Mouse (Mus musculus) limb, embryonic 12.5 days (tissue): Measurements from ENCODE around the gene Ube2d1. TPM values are rescaled to one million over a fixed set of nuclear protein-coding genes. Genes with fewer than 3 reads are reported as not detected.
A peak's percentile ranks its signal among the peaks of the same experiment; 100 is the strongest.

Experiments
- ATAC-seq: fragments of 200-750 bp; cut with Nextera tagmentation; 2 replicates; pipeline ENCODE4 v1.8.0; 2017; ENCODE audit warnings: low read depth, moderate TSS enrichment; ENCODE audit not compliant: insufficient number of reproducible peaks, insufficient read depth, low FRiP score, low TSS enrichment
- H3K27ac ChIP-seq: fragments of 300-500 bp; sonication (generic); 2 replicates; pipeline ENCODE4 v1.5.1; 2016; ENCODE audit warnings: mild to moderate bottlenecking, moderate library complexity
- H3K27me3 ChIP-seq: fragments of 300-500 bp; sonication (generic); 2 replicates; pipeline ENCODE4 v1.6.1; 2016; ENCODE audit warnings: mild to moderate bottlenecking, moderate library complexity
- H3K36me3 ChIP-seq: fragments of 300-500 bp; sonication (generic); 2 replicates; pipeline ENCODE4 v1.6.1; 2016; ENCODE audit warnings: mild to moderate bottlenecking, moderate library complexity
- H3K4me1 ChIP-seq: fragments of 300-500 bp; sonication (generic); replicated peaks from 2 replicates; pipeline ENCODE4 v1.6.1; 2016
- H3K4me2 ChIP-seq: fragments of 300-500 bp; sonication (generic); 2 replicates; pipeline ENCODE4 v1.6.1; 2016; ENCODE audit warnings: mild to moderate bottlenecking, moderate library complexity
- H3K4me3 ChIP-seq: fragments of 300-500 bp; sonication (generic); replicated peaks from 2 replicates; pipeline ENCODE4 v1.5.1; 2016; ENCODE audit warnings: mild to moderate bottlenecking
- H3K9ac ChIP-seq: fragments of 300-500 bp; sonication (generic); replicated peaks from 2 replicates; pipeline ENCODE4 v1.6.1; 2016; ENCODE audit warnings: mild to moderate bottlenecking, moderate library complexity
- H3K9me3 ChIP-seq: fragments of 300-500 bp; sonication (generic); 2 replicates; pipeline ENCODE4 v1.6.1; 2016; ENCODE audit warnings: mild to moderate bottlenecking, moderate library complexity
- WGBS: fragments of 180-500 bp; shearing (Covaris S2); methylation state at CpG from one replicate; pipeline ENCODE4 v1.1.7; 2016; 5-methylcytosine and 5-hydroxymethylcytosine counted together
- polyA plus RNA-seq: library from polyadenylated mRNA; unstranded; fragments of >200 nt; fragmentation: Nextera tagmentation; extraction: Ambion mirVana; gene quantifications from 2 replicates; pipeline ENCODE4 v1.2.1, GENCODE M21; 2016

Gene Ube2d1
- polyA plus RNA-seq, 1 experiment from 2014 or later = 68.9 TPM

- Histone ChIP-seq H3K27ac (no peak overlapping the region), H3K36me3 (peaks cover 30% of the 10 kb centered on the region), H3K4me1 (no peaks in the 10 kb centered on the region), H3K9me3 (no peaks in the 10 kb centered on the region), H3K4me3 (no peak overlapping the region), H3K27me3 (no peaks in the 10 kb centered on the region), H3K4me2 (no peak overlapping the region), H3K9ac (no peak overlapping the region)
- ATAC-seq = no peak
- WGBS = 79% methylated on average over 5 of the region's 5 CpGs
Measured at GRCm38 (mm10) chr10:71252421-71252820, 32.6 kb downstream of the Ube2d1 start.

- Histone ChIP-seq H3K9me3 (no peaks in the 10 kb centered on the region), H3K9ac (no peak overlapping the region), H3K4me3 (no peak overlapping the region), H3K27ac (no peak overlapping the region), H3K36me3 (peaks cover 25% of the 10 kb centered on the region), H3K4me2 (no peak overlapping the region), H3K4me1 (no peaks in the 10 kb centered on the region), H3K27me3 (no peaks in the 10 kb centered on the region)
- WGBS = 82% methylated on average over 5 of the region's 5 CpGs
- no peak for ATAC-seq
Measured at GRCm38 (mm10) chr10:71251846-71252245, 33.2 kb downstream of the Ube2d1 start.

GRCm38 (mm10) chr10:71251256-71251655 lies 33.8 kb downstream of the Ube2d1 start:
- 89% methylated on average over 5 of the region's 5 CpGs for WGBS

GRCm38 (mm10) chr10:71250472-71250871 lies 34.6 kb downstream of the Ube2d1 start:
- ATAC-seq = no peak
- Histone ChIP-seq H3K9me3 (no peaks in the 10 kb centered on the region), H3K4me1 (no peaks in the 10 kb centered on the region), H3K27ac (no peak overlapping the region), H3K36me3 (peaks cover 12% of the 10 kb centered on the region), H3K9ac (no peak overlapping the region), H3K4me3 (no peak overlapping the region), H3K27me3 (no peaks in the 10 kb centered on the region), H3K4me2 (no peak overlapping the region)
- WGBS = 86% methylated on average over 17 of the region's 17 CpGs

More at GRCm38 (mm10) chr10:71251256-71251655, 33.8 kb downstream of the Ube2d1 start:
- no peak overlapping the region for H3K27ac ChIP-seq
- H3K4me2 ChIP-seq = no peak overlapping the region
- H3K9me3 ChIP-seq = no peaks in the 10 kb centered on the region
- H3K36me3 ChIP-seq = peaks cover 19% of the 10 kb centered on the region
- H3K27me3 ChIP-seq = no peaks in the 10 kb centered on the region
- ATAC-seq = no peak
- H3K9ac ChIP-seq = no peak overlapping the region
- no peaks in the 10 kb centered on the region for H3K4me1 ChIP-seq
- H3K4me3 ChIP-seq = no peak overlapping the region

GRCm38 (mm10) chr10:71249086-71249880 lies 35.8 kb downstream of the Ube2d1 start:
- no peak overlapping the region for H3K27ac ChIP-seq

GRCm38 (mm10) chr10:71246956-71247355 lies 38.1 kb downstream of the Ube2d1 start:
- Histone ChIP-seq H3K27ac (no peak overlapping the region), H3K9me3 (no peaks in the 10 kb centered on the region), H3K4me2 (no peak overlapping the region), H3K4me1 (no peaks in the 10 kb centered on the region), H3K4me3 (no peak overlapping the region), H3K36me3 (no peaks in the 10 kb centered on the region), H3K9ac (no peak overlapping the region), H3K27me3 (no peaks in the 10 kb centered on the region)
- ATAC-seq = no peak
- WGBS = 40% methylated on average over 7 of the region's 7 CpGs

More at GRCm38 (mm10) chr10:71249086-71249880, 35.8 kb downstream of the Ube2d1 start:
- H3K4me2 ChIP-seq = no peak overlapping the region
- H3K4me3 ChIP-seq = no peak overlapping the region
- no peaks in the 10 kb centered on the region for H3K9me3 ChIP-seq
- H3K36me3 ChIP-seq = peaks cover 2% of the 10 kb centered on the region
- no peaks in the 10 kb centered on the region for H3K27me3 ChIP-seq
- H3K9ac ChIP-seq = no peak overlapping the region
- no peaks in the 10 kb centered on the region for H3K4me1 ChIP-seq
- ATAC-seq = no peak
- 86% methylated on average over 10 of the region's 10 CpGs for WGBS

- H3K27me3 ChIP-seq = no peaks in the 10 kb centered on the region
- WGBS = 70% methylated on average over 6 of the region's 6 CpGs
- H3K36me3 ChIP-seq = peaks cover 8% of the 10 kb centered on the region
- H3K9me3 ChIP-seq = no peaks in the 10 kb centered on the region
- H3K27ac ChIP-seq = no peak overlapping the region
- H3K4me1 ChIP-seq = peaks cover 12% of the 10 kb centered on the region
- no peak for ATAC-seq
- H3K4me3 ChIP-seq = no peak overlapping the region
- no peak overlapping the region for H3K4me2 ChIP-seq
- H3K9ac ChIP-seq = no peak overlapping the region
Measured at GRCm38 (mm10) chr10:71239479-71240120, 45.5 kb downstream of the Ube2d1 start.

- WGBS = 4% methylated on average over 7 of the region's 7 CpGs
- Histone ChIP-seq H3K9me3 (no peaks in the 10 kb centered on the region), H3K4me1 (peaks cover 12% of the 10 kb centered on the region), H3K36me3 (peaks cover 22% of the 10 kb centered on the region), H3K4me3 (peak within 1 kb of the TSS; percentile 80), H3K4me2 (peak within 1 kb of the TSS; percentile 76), H3K27me3 (no peaks in the 10 kb centered on the region), H3K9ac (peak within 1 kb of the TSS; percentile 77), H3K27ac (peak within 1 kb of the TSS; percentile 77)
- no peak for ATAC-seq
Measured at GRCm38 (mm10) chr10:71238240-71238554, 46.9 kb downstream of the Ube2d1 start, which contains the start of gene Tfam. Tfam (minus strand) TSS chr10:71238280.

GRCm38 (mm10) chr10:71237516-71238239 lies 47.4 kb downstream of the Ube2d1 start:
- Histone ChIP-seq H3K4me3 (peak overlapping the region; percentile 80), H3K9ac (peak overlapping the region; percentile 77), H3K27me3 (no peaks in the 10 kb centered on the region), H3K36me3 (peaks cover 27% of the 10 kb centered on the region), H3K4me2 (peak overlapping the region; percentile 76), H3K27ac (peak overlapping the region; percentile 77), H3K9me3 (no peaks in the 10 kb centered on the region), H3K4me1 (peaks cover 12% of the 10 kb centered on the region)
- WGBS = under 1% methylated on average over 67 of the region's 68 CpGs
- ATAC-seq = peak; percentile 99

GRCm38 (mm10) chr10:71234071-71234470 lies 51.0 kb downstream of the Ube2d1 start:
- Histone ChIP-seq H3K9ac (no peak overlapping the region), H3K27ac (no peak overlapping the region), H3K36me3 (peaks cover 56% of the 10 kb centered on the region), H3K9me3 (no peaks in the 10 kb centered on the region), H3K4me1 (peaks cover 12% of the 10 kb centered on the region), H3K27me3 (no peaks in the 10 kb centered on the region), H3K4me3 (no peak overlapping the region), H3K4me2 (no peak overlapping the region)
- ATAC-seq = no peak
- WGBS = 97% methylated on average over 8 of the region's 8 CpGs

- Histone ChIP-seq H3K4me3 (no peak overlapping the region), H3K4me1 (no peaks in the 10 kb centered on the region), H3K27ac (no peak overlapping the region), H3K9ac (no peak overlapping the region), H3K27me3 (no peaks in the 10 kb centered on the region), H3K4me2 (no peak overlapping the region), H3K36me3 (peaks cover 82% of the 10 kb centered on the region), H3K9me3 (0 out of 2 replicates have a peak, but pooled peaks cover 7% of the 10 kb centered on the region)
- ATAC-seq = no peak
- 37% methylated on average over 7 of the region's 7 CpGs for WGBS
Measured at GRCm38 (mm10) chr10:71225894-71226293, 59.2 kb downstream of the Ube2d1 start.
